Mouse (Mus musculus): ENCODE data around the gene Ccdc9. TPM values are rescaled to one million over a fixed set of nuclear protein-coding genes. Genes with fewer than 3 reads are reported as not detected.
A peak's percentile ranks its signal among the peaks of the same experiment; 100 is the strongest.
"Not testable (repeated sequence)": the region's sequence is repeated elsewhere in the genome, so short reads cannot be mapped to it uniquely, and the experiment has no call there.

Gene Ccdc9
- total RNA-seq, 2 experiments from 2014 or later: 94.3 to 95.1 TPM

DNA sequence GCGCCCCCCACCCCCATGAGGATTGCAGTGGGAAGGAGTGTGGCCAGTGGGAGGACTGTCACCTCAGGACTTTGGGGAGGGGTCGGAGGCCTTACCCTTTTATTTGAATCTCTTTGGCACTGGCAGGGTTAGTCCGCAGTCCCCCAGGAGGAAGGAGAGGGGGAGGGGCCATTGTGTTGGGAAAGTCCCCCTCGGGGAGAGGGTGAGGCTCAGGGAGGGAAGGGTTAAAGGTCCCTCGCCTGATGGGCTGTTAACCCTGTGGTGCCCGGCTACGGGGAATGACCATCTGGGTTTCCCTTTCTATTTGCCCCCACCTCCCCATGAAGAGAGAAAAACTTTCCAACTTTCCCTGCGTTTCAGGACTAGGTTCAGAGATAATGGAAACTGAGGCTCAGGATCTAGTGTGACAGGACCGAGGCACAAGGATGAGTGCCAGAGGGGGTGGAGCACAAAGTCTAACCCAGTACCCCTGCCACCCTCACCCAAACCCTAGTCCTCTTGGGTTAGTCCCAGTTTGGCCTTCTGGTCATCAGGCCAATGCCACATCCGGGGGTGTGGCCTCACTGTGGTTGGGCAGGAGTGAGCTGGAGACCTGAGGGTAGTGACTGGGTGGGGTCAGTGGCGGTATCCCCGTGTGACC lies 26.2 kb upstream of the Ccdc9 start:
- DNase-seq (ENCODE audit: extremely low spot score in 1 of 2, low spot score in 2 of 2): peak in 1 of 2 experiments; percentile 32
- peak overlapping the region; percentile 100 for H3K27ac ChIP-seq
- intact Hi-C loops (cut with DNase I): no loop called here

DNA sequence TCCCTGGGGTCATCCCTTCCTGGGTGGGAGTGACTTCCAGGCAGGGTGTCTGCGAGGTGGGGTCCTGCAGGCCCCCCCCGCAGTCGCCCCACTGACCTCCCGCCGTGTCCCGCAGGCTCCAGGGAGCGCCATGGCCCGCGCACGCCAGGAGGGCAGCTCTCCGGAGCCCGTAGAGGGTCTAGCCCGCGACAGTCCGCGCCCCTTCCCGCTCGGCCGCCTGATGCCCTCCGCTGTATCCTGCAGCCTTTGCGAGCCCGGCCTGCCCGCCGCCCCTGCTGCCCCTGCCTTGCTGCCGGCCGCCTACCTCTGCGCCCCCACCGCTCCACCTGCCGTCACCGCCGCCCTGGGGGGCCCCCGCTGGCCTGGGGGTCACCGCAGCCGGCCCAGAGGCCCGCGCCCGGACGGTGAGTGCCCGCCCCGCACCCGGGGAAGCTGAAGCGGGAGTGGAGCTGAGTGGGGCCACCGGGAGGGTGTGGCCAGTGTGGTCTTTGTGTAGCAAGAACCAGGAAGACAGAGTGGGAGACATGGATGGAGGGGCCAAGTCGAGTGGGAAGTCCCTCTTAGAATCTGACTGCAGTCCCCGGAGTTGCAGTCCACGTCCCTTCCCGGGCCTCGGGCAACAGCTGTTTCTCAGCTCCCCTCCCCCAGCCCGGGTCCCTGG lies 25.5 kb upstream of the Ccdc9 start:
- peak overlapping the region; percentile 69 for H3K4me3 ChIP-seq
- TF ChIP-seq CTCF (IDR thresholded peaks at IDR 0.05): no peak
- intact Hi-C loops (cut with DNase I): no loop called here
- no peak for DNase-seq (ENCODE audit: extremely low spot score in 1 of 2, low spot score in 2 of 2)
- H3K27ac ChIP-seq: peak overlapping the region; percentile 100

More for the DNA sequence above, 26.2 kb upstream of the Ccdc9 start:
- peak overlapping the region; percentile 69 for H3K4me3 ChIP-seq
- no peak for TF ChIP-seq CTCF (IDR thresholded peaks at IDR 0.05)

DNA sequence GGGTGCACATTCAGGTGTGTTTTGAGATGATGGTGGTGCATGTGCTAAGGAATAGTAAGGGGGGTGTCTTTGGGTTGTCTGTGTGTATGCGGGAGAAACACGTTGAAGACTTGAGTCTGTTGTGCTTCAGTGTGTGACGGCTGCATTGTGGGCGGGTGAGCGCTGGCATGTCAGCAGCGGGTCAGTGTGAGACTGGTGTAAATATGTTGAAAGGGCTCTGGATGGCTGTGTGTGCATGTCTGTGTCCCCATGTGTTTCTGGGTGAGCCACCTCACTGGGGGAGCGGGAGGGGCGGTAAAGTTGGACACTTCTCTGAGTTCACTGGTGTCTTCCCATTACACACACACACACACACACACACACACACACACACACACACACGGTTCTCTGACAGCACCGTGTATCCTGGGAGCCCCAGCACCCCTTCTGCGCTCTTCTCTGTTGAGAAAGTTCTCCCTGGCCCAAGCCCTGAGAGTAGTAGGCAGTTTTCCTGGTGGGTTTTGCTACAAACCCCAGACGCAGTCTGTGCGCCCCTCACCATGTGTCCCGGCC lies 24.9 kb upstream of the Ccdc9 start:
- peak in 1 of 2 experiments; percentile 23 for DNase-seq (ENCODE audit: extremely low spot score in 1 of 2, low spot score in 2 of 2)
- intact Hi-C loops (cut with DNase I): no loop called here
- H3K27ac ChIP-seq: peak overlapping the region; percentile 100
- no peak for TF ChIP-seq CTCF (IDR thresholded peaks at IDR 0.05)
- H3K4me3 ChIP-seq: peak overlapping the region; percentile 69

DNA sequence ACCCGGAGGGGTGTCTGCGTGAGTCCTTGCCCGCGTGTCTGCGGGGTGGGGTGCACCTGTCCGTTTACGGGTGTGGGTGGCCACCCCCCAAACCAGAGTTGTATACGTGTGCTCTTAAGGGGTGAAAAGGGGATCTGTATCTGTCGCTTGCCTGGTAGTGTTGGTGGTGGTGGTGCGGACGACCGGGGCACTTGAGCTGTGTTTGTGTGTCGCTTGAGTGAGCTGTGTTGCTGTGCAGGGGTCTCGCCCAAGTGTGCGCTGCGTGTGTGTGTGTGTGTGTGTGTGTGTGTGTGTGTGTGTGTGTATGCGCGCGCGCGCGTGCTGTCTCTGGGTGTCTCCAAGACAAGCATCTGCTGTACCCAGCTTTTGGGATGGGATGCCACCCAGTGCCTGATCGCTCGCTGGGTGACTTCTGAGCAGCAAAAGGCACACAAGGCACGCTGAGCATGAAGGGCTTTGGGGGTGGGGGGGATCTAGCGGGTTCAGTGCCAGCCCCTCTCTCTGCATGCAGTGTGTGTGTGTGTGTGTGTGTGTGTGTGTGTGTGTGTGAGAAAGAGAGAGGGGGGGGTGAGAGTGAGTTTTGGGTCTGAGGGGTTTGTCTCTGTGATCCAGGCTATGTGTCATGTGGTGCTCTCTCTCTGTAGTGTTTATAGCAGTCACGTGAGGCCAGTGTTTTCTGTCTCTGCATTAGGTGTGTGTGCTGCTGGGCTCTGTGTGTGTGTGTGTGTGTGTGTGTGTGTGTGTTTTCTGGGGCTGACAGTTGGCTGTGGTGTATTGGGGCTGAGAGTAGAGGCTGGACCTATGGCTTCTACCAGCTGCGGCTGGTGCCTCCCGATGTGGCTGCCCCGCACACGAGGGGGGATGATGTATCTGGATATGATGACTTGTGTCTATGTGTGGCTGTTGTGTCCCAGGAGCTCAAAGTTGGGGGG lies 24.2 kb upstream of the Ccdc9 start:
- DNase-seq (ENCODE audit: extremely low spot score in 1 of 2, low spot score in 2 of 2): peak; percentile 50 to 54
- H3K4me3 ChIP-seq: peak overlapping the region; percentile 93
- TF ChIP-seq CTCF (IDR thresholded peaks at IDR 0.05): no peak
- H3K27ac ChIP-seq: peak overlapping the region; percentile 79
- intact Hi-C loops (cut with DNase I): no loop called here

DNA sequence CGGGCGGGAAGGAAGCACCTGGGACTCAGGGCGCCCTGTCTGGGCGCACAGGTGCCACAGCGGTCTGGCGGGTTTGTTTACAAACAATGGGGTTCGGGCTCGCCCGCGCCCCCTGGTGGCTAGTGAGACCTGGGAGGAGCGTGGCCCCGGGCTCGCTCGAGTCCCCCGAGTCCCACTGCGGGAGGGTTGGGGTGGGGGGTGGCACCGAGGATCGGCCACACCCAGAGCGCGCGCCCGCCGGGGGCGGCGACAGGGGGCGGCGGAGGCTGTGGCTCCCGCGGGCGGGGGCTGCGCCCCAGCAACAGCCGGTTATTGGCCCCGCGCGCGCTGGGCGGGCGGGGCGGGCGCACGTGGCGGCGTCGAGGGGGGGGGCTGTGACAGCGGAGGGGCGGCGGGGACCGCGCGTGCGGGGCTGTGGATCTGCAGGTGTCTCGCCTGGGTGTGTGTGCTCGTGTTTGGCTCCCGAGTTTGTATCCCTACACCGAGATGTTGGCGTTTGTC lies 23.5 kb upstream of the Ccdc9 start:
- H3K27ac ChIP-seq: peak overlapping the region; percentile 85
- peak; percentile 74 for TF ChIP-seq CTCF (IDR thresholded peaks at IDR 0.05)
- H3K4me3 ChIP-seq: peak overlapping the region; percentile 93
- DNase-seq (ENCODE audit: extremely low spot score in 1 of 2, low spot score in 2 of 2): peak; percentile 77
- intact Hi-C loops (cut with DNase I): no loop called here

DNA sequence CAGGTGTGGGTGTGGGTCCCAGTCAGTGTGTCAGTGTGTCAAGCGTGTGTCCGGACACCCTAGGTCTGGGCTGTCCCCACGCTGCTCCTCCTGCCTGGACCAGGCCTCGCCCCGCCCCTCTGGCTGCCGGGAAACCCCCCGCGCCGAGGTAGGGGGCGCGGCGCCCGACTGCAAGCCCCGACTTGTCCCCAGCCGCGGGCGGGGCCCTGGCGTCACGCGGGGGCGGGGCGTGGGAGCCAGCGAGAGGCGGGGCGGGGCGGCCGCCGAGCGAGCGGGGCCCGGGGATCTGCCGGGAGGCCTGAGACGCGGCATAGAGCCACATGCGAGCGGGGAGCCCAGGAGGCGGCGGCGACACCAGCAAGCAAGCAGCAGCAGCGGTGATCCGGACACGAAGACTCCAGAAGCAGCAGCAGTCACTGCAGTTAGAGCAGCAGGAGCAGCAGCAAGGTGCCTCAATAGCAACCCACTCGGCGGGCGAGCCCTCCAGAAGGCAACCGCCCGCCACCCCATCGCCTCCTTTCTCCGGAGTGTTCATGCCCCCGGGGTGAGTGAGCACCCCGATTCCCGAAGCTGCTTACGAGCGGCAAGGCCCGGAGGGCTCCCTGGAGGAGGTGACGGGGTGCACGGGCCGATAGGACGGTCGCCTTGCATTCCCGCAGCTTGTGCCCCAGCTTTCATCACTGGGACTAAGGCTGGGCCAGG lies 22.9 kb upstream of the Ccdc9 start:
- peak; percentile 86 to 88 for DNase-seq (ENCODE audit: extremely low spot score in 1 of 2, low spot score in 2 of 2)
- intact Hi-C loops (cut with DNase I): loop anchor here (1.0 kb wide), 1 partner anchor 14 kb away; no protein-coding TSS in a partner anchor
- no peak for TF ChIP-seq CTCF (IDR thresholded peaks at IDR 0.05)
- Histone ChIP-seq H3K4me3 (peak overlapping the region; percentile 93), H3K27ac (peak overlapping the region; percentile 85)

- intact Hi-C loops (cut with DNase I): loop anchor here (1.0 kb wide), 1 partner anchor 13 kb away; no protein-coding TSS in a partner anchor
- peak overlapping the region; percentile 38 for H3K27ac ChIP-seq
- no peak for DNase-seq (ENCODE audit: extremely low spot score in 1 of 2, low spot score in 2 of 2)
- H3K4me3 ChIP-seq: peak overlapping the region; percentile 93
- TF ChIP-seq CTCF (IDR thresholded peaks at IDR 0.05): no peak
These were observed 22.1 kb upstream of the Ccdc9 start for GRCm38 (mm10) chr7:16308555-16309317.

DNA sequence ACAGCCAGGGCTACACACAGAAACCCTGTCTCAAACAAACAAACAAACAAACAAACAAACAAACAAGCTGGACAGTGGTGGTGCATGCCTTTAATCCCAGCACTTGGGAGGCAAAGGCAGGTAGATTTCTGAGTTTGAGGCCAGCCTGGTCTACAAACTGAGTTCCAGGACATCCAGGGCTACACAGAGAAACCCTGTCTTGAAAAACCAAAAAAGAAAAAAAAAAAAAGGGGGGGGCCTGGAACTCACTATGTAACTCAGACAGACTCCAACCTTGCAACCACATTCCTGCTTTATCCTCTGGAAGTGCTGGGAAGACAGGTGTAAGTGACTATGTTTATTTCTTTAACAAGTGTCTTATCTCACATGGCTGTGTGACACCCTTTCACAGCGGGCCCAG lies 21.5 kb upstream of the Ccdc9 start, which contains the start of gene Bbc3:
Gene Bbc3 (plus strand): TSS at position 301 of the 400 bp plus-strand sequence.
- Histone ChIP-seq H3K27ac (peak within 1 kb of the TSS; percentile 38), H3K4me3 (peak within 1 kb of the TSS; percentile 93)
- DNase-seq (ENCODE audit: extremely low spot score in 1 of 2, low spot score in 2 of 2); intact Hi-C loops (cut with DNase I): not testable (repeated sequence)

GRCm38 (mm10) chr7:16307141-16307540 lies 20.5 kb upstream of the Ccdc9 start:
- intact Hi-C loops (cut with DNase I); H3K4me3 ChIP-seq; H3K27ac ChIP-seq; DNase-seq (ENCODE audit: extremely low spot score in 1 of 2, low spot score in 2 of 2): not testable (repeated sequence)

DNA sequence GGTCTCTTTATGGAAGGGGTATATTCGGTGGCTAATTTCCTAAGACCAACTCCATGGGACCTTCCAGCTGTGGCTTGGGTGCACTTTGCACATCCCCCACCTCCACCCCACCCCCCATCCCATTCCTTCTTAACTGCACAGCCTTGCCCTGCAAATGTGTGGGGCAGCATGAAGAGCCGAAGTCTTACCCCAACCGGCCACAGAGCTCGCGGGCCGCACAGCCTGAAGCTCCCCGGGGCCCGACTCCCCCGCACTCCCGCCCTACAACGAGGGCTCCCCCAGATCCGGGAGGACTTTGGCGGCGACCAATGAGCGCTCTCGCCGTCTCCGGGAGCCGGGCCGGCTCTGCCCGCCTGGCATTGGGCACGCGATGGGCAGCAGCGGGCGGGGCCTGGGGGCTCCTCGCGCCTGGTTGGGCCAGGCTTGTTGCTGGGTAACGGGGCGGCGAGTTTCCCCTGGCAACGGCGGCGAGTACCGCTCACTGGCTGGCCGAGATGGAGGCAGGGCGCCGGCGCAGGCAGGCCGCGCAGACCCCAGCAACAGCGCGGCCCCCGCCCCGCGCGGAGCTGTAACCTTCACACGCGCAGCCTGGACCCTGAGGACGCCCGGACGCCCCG lies 12.9 kb upstream of the Ccdc9 start:
- peak; percentile 97 for DNase-seq (ENCODE audit: extremely low spot score in 1 of 2, low spot score in 2 of 2)
- intact Hi-C loops (cut with DNase I): loop anchor here (5.0 kb wide), 1 partner anchor 318 kb away; no protein-coding TSS in a partner anchor
- Histone ChIP-seq H3K4me3 (peak overlapping the region; percentile 73), H3K27ac (peak overlapping the region; percentile 82)
- no peak; the same call in 1 of the 2 replicates for TF ChIP-seq CTCF (IDR thresholded peaks at IDR 0.05)
